Mouse (Mus musculus): Measurements from ENCODE around the gene Capg. TPM values are rescaled to one million over a fixed set of nuclear protein-coding genes. Genes with fewer than 3 reads are reported as not detected.
A peak's percentile ranks its signal among the peaks of the same experiment; 100 is the strongest.

Capg gene
- polyA plus RNA-seq, 1 experiment from 2014 or later = 25.9 TPM

DNA sequence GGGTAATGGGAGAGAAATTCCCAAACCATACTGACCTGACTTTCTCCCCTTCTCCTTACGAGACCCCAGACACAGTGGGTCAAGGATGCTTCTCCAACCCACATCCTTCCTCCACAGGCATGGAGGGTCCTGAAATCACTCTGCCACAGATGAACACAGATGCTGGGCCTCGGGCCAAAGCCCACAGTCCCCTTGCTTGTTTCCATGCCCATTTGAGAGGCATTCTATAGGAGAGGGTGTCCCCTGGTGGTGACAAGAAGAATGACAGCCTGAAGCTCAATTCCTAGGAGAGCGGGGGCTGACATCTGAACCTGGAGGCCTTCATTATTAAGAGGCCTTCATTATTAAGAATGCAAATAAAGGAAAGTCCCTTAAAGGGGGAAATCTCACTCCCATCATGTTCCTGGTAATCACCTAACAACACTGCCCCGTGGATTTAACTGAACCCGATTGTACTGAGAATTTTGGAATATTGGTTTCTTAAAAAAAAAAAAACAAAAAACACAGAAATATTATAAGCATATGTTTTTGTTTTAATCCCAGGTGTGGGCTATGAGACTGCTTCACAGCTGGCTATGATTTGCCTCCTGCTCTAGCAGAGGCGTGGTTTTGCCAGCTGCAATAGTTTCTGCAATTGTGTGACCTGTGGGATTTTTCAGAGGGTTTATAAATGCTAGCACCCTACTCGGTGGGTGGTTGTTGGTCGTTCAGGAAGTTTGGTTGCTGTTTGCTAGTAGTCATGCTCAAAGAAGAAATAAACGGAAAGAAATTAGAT lies 10.0 kb upstream of the Capg start:
- Histone ChIP-seq H3K4me1 (peaks cover 25% of the 10 kb centered on the region), H3K27ac (peak overlapping the region; percentile 54), H3K27me3 (no peaks in the 10 kb centered on the region), H3K4me3 (no peak overlapping the region), H3K4me2 (replicated peaks) (no peak overlapping the region), H3K9me3 (no peaks in the 10 kb centered on the region), H3K36me3 (no peaks in the 10 kb centered on the region), H3K9ac (no peak overlapping the region)
- peak; percentile 53; the same call in 1 of the 2 replicates for ATAC-seq (ENCODE audit: insufficient number of reproducible peaks, insufficient read depth, low FRiP score, low TSS enrichment)
- WGBS = 22% methylated on average over 9 of the region's 9 CpGs

DNA sequence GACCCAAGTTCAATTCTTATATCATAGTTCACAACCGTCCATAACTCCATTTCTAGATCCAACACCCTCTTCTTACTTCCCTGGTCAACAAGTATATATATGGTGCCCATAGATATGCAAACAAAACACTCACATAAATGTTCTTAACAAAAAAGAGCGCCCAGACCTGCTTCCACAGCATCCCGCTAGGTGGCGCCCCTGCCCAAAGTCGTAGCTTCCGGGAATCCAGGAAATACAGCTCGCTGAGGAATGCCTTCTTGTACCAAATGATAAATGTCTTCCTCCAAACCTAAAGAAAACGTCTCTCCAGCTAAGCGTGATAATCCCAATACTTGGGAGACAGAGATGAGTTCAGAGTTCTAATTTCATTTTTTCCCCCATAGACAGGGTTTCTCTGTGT lies 9.0 kb upstream of the Capg start:
- Histone ChIP-seq H3K4me1 (peaks cover 25% of the 10 kb centered on the region), H3K27me3 (no peaks in the 10 kb centered on the region), H3K27ac (no peak overlapping the region), H3K4me2 (replicated peaks) (peak overlapping the region; percentile 20), H3K36me3 (no peaks in the 10 kb centered on the region), H3K9ac (no peak overlapping the region), H3K4me3 (no peak overlapping the region), H3K9me3 (no peaks in the 10 kb centered on the region)
- no peak for ATAC-seq (ENCODE audit: insufficient number of reproducible peaks, insufficient read depth, low FRiP score, low TSS enrichment)
- 4% methylated on average over 9 of the region's 9 CpGs for WGBS

DNA sequence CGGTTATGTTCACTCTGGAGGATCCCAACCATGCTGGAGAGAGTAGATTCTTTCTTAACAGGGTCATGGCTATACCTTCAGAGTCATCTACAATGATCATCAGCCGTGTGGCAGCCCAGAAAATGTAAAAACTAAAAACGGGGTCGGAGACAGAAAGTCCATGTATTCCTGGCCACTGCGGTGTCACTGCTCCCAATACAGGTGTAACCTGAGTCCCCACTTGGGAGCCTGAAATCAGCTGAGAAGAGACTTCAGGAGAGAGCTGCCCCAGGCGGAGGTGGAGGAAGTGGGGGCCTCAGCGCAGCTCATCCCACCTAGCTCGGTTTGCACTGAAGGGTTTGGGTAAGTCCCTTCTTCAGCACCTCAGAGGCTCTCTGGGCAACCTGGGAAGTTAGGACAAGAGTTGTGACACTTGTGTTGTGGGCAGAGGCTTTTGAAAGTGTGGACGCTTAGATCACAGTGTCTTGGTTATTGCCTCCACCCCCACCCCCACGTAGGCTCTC lies 6.1 kb upstream of the Capg start:
- Histone ChIP-seq H3K9ac (peak overlapping the region; percentile 38), H3K4me2 (replicated peaks) (peak overlapping the region; percentile 69), H3K36me3 (no peaks in the 10 kb centered on the region), H3K4me3 (peak overlapping the region; percentile 51), H3K27me3 (no peaks in the 10 kb centered on the region), H3K27ac (0 out of 2 replicates have a peak overlapping the region, but pooled peaks have one; percentile 2), H3K4me1 (peaks cover 17% of the 10 kb centered on the region), H3K9me3 (no peaks in the 10 kb centered on the region)
- 35% methylated on average over 10 of the region's 10 CpGs for WGBS
- no peak for ATAC-seq (ENCODE audit: insufficient number of reproducible peaks, insufficient read depth, low FRiP score, low TSS enrichment)

DNA sequence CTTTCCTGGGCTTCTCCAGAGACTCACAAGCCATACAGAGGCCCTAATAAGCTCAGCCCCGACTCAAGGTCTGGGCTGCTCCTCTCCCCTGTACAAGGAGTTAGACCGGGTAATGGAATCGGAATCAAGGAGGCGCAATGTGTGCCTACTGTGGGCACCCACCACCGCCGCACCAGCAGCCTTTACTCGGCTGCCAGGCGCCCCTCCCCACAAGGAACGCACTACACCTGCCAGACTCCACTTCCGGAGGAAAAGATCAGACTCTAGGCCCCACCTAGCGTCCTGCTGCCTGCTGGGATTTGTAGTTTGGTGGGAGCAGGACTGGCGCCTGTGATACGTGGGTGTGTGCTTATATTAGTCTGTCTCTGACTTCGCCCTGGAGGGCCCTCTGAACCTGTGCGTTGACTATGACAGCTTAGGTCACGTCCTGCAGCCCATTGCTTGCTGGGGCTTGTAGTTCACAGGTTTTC lies 5.6 kb upstream of the Capg start:
- Histone ChIP-seq H3K9ac (peak overlapping the region; percentile 38; the same call in 1 of the 2 replicates), H3K4me1 (peaks cover 16% of the 10 kb centered on the region), H3K36me3 (no peaks in the 10 kb centered on the region), H3K9me3 (no peaks in the 10 kb centered on the region), H3K4me3 (peak overlapping the region; percentile 51), H3K27me3 (no peaks in the 10 kb centered on the region), H3K4me2 (replicated peaks) (peak overlapping the region; percentile 69), H3K27ac (0 out of 2 replicates have a peak overlapping the region, but pooled peaks have one; percentile 2)
- peak; percentile 90 for ATAC-seq (ENCODE audit: insufficient number of reproducible peaks, insufficient read depth, low FRiP score, low TSS enrichment)
- 2% methylated on average over 16 of the region's 16 CpGs for WGBS

- Histone ChIP-seq H3K4me2 (replicated peaks) (no peak overlapping the region), H3K27ac (peak overlapping the region; percentile 65; the same call in 1 of the 2 replicates), H3K4me3 (no peak overlapping the region), H3K4me1 (peaks cover 11% of the 10 kb centered on the region), H3K27me3 (no peaks in the 10 kb centered on the region), H3K9me3 (no peaks in the 10 kb centered on the region), H3K9ac (no peak overlapping the region), H3K36me3 (no peaks in the 10 kb centered on the region)
- ATAC-seq (ENCODE audit: insufficient number of reproducible peaks, insufficient read depth, low FRiP score, low TSS enrichment) = no peak
- WGBS = 72% methylated on average over 12 of the region's 12 CpGs
These were observed 833 bp upstream of the Capg start for GRCm38 (mm10) chr6:72543265-72543850.

DNA sequence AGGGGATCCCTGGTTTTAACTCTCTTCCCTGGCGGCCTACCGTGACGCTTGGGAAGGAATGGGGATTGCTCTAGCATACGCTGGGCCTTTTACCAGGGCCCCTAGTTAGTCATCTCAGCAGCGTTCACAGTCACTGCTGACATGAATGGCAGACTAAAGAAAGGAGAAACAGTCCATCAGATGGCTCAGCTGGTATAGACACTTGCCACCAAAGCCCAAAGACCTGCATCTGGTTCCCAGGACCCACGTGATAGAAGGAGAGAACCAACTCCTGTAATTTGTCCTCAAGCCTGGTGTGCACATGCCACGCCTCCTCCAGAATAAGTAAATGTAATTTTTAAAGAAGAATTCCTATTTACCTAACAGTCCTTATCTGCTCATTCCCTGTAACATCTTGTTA lies 1.2 kb downstream of the Capg start:
- H3K27ac ChIP-seq = no peak overlapping the region
- no peak for ATAC-seq (ENCODE audit: insufficient number of reproducible peaks, insufficient read depth, low FRiP score, low TSS enrichment)
- no peak overlapping the region for H3K4me3 ChIP-seq
- no peaks in the 10 kb centered on the region for H3K9me3 ChIP-seq
- H3K4me2 ChIP-seq (replicated peaks) = no peak overlapping the region
- peaks cover 7% of the 10 kb centered on the region; the same call in 1 of the 2 replicates for H3K4me1 ChIP-seq
- H3K36me3 ChIP-seq = no peaks in the 10 kb centered on the region
- no peaks in the 10 kb centered on the region for H3K27me3 ChIP-seq
- no peak overlapping the region for H3K9ac ChIP-seq
- WGBS = 46% methylated on average over 7 of the region's 7 CpGs

DNA sequence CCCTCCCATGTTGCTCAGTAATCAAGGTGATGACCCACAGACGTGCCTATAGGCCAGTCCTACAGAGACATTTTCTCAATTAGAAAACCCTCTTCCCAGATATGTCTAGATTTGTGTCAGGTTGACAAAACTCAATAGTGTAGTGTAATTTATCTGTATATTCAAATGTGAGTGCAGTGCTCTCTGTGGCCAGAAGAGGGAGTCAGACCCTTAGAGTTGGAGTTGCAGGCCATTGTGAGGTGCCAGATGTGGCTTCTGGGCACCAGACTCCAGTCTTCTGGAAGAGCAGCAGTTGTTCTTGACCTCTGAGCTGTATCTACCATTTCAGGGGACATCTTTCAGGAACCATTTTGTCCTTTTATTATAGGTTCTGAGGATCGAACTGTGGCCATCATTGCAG lies 2.9 kb downstream of the Capg start:
- Histone ChIP-seq H3K27ac (no peak overlapping the region), H3K9me3 (no peaks in the 10 kb centered on the region), H3K9ac (no peak overlapping the region), H3K4me1 (peaks cover 13% of the 10 kb centered on the region; the same call in 1 of the 2 replicates), H3K36me3 (no peaks in the 10 kb centered on the region), H3K4me3 (no peak overlapping the region), H3K27me3 (no peaks in the 10 kb centered on the region), H3K4me2 (replicated peaks) (no peak overlapping the region)
- 86% methylated on average over 2 of the region's 2 CpGs for WGBS
- ATAC-seq (ENCODE audit: insufficient number of reproducible peaks, insufficient read depth, low FRiP score, low TSS enrichment) = no peak

DNA sequence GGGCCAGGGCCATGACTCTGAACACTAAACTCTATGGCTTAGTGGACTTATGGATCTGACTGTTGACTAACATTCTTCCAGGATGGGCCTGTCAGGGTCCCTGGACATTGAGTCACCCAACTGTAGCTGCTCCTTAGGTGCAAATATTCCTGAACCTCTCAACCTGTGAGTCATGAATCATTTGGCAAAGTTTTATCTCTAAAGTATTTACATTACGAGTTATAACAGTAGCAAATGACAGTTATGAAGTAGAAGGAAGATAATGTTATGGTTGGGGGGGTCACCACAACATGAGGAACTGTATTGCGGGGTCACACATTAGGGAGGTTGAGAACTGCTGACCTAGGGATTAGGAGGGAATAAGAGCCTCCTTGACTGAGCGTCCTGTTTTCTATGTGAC lies 3.7 kb downstream of the Capg start:
- Histone ChIP-seq H3K27me3 (no peaks in the 10 kb centered on the region), H3K9ac (no peak overlapping the region), H3K4me3 (no peak overlapping the region), H3K9me3 (no peaks in the 10 kb centered on the region), H3K4me1 (peaks cover 19% of the 10 kb centered on the region; the same call in 1 of the 2 replicates), H3K4me2 (replicated peaks) (no peak overlapping the region), H3K36me3 (no peaks in the 10 kb centered on the region), H3K27ac (no peak overlapping the region)
- WGBS = 90% methylated on average over 3 of the region's 3 CpGs
- ATAC-seq (ENCODE audit: insufficient number of reproducible peaks, insufficient read depth, low FRiP score, low TSS enrichment) = no peak

- WGBS = 52% methylated on average over 9 of the region's 9 CpGs
- no peak overlapping the region for H3K9ac ChIP-seq
These were observed 4.9 kb downstream of the Capg start for GRCm38 (mm10) chr6:72549041-72549580.

DNA sequence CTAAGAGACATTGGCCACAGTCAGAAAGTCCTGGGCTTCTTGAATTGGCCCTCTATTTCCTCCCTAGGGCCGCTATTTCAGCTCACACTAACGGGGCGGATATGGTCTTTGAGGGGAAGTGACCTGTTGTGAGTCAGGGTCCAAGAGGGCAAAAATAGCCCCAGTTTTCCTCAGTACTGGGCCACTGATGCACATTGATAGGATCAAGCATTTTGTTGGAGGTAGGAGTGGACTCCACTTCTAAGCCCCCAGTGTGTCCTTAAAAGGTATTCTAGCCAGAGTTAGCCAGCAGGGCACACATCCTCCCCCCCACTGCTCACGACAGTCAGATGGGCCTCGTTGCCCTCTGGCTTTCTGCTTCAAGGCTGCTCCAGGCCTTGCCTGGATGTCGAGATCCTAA lies 5.8 kb downstream of the Capg start:
- no peak for ATAC-seq (ENCODE audit: insufficient number of reproducible peaks, insufficient read depth, low FRiP score, low TSS enrichment)
- H3K4me3 ChIP-seq = no peak overlapping the region
- no peaks in the 10 kb centered on the region for H3K27me3 ChIP-seq
- no peaks in the 10 kb centered on the region for H3K9me3 ChIP-seq
- no peak overlapping the region for H3K9ac ChIP-seq
- 0 out of 2 replicates have a peak overlapping the region, but pooled peaks have one; percentile 30 for H3K27ac ChIP-seq
- H3K4me1 ChIP-seq = peaks cover 21% of the 10 kb centered on the region
- H3K36me3 ChIP-seq = no peaks in the 10 kb centered on the region
- WGBS = 46% methylated on average over 6 of the region's 6 CpGs
- H3K4me2 ChIP-seq (replicated peaks) = no peak overlapping the region

More at GRCm38 (mm10) chr6:72549041-72549580, 4.9 kb downstream of the Capg start:
- H3K9me3 ChIP-seq = no peaks in the 10 kb centered on the region
- ATAC-seq (ENCODE audit: insufficient number of reproducible peaks, insufficient read depth, low FRiP score, low TSS enrichment) = no peak
- H3K27me3 ChIP-seq = no peaks in the 10 kb centered on the region
- no peaks in the 10 kb centered on the region for H3K36me3 ChIP-seq
- peaks cover 28% of the 10 kb centered on the region for H3K4me1 ChIP-seq
- H3K4me2 ChIP-seq (replicated peaks) = no peak overlapping the region
- H3K27ac ChIP-seq = 0 out of 2 replicates have a peak overlapping the region, but pooled peaks have one; percentile 25
- no peak overlapping the region for H3K4me3 ChIP-seq

GRCm38 (mm10) chr6:72550503-72551100 lies 6.4 kb downstream of the Capg start:
- peak overlapping the region; percentile 93; the same call in 1 of the 2 replicates for H3K27ac ChIP-seq
- 84% methylated on average over 10 of the region's 10 CpGs for WGBS
- no peaks in the 10 kb centered on the region for H3K27me3 ChIP-seq
- H3K4me2 ChIP-seq (replicated peaks) = no peak overlapping the region
- peaks cover 21% of the 10 kb centered on the region for H3K4me1 ChIP-seq
- ATAC-seq (ENCODE audit: insufficient number of reproducible peaks, insufficient read depth, low FRiP score, low TSS enrichment) = no peak
- H3K9ac ChIP-seq = no peak overlapping the region
- H3K4me3 ChIP-seq = no peak overlapping the region
- no peaks in the 10 kb centered on the region for H3K9me3 ChIP-seq
- no peaks in the 10 kb centered on the region for H3K36me3 ChIP-seq

Measured in embryonic facial prominence, embryonic 12.5 days (tissue).